Mouse (Mus musculus) neural tube, embryonic 11.5 days (tissue): ENCODE data around the gene Mmd. TPM values are rescaled to one million over a fixed set of nuclear protein-coding genes. Genes with fewer than 3 reads are reported as not detected.

ENCODE experiments used
- ATAC-seq: fragments of 200-750 bp; cut with Nextera tagmentation; 2 replicates; pipeline ENCODE4 v1.8.0; 2017; ENCODE audit warnings: moderate number of reproducible peaks, mild to moderate bottlenecking, moderate TSS enrichment, moderate library complexity; ENCODE audit not compliant: insufficient read depth, low FRiP score, low TSS enrichment
- DNase-seq: peaks from one replicate; pipeline ENCODE4 v3.0.0-alpha.2; 2015; ENCODE audit warnings: low spot score
- H3K27ac ChIP-seq: fragments of 300-500 bp; sonication (generic); 2 replicates; pipeline ENCODE4 v1.5.1; 2014; ENCODE audit warnings: low read depth, mild to moderate bottlenecking, low read length
- H3K27me3 ChIP-seq: fragments of 300-500 bp; sonication (generic); 2 replicates; pipeline ENCODE4 v1.6.1; 2014; ENCODE audit warnings: mild to moderate bottlenecking, low read length, mixed read lengths; ENCODE audit not compliant: control insufficient read depth, insufficient read depth
- H3K36me3 ChIP-seq: fragments of 300-500 bp; sonication (generic); 2 replicates; pipeline ENCODE4 v1.6.1; 2014; ENCODE audit warnings: mild to moderate bottlenecking, low read length, moderate library complexity, mixed read lengths; ENCODE audit not compliant: control insufficient read depth, insufficient read depth
- H3K4me1 ChIP-seq: fragments of 300-500 bp; sonication (generic); 2 replicates; pipeline ENCODE4 v1.6.1; 2014; ENCODE audit warnings: low read length, mixed read lengths; ENCODE audit not compliant: control insufficient read depth, insufficient read depth
- H3K4me2 ChIP-seq: fragments of 300-500 bp; sonication (generic); 2 replicates; pipeline ENCODE4 v1.6.1; 2014; ENCODE audit warnings: low read depth, mild to moderate bottlenecking, moderate library complexity
- H3K4me3 ChIP-seq: fragments of 300-500 bp; sonication (generic); 2 replicates; pipeline ENCODE4 v1.5.1; 2014; ENCODE audit warnings: low read depth, low read length
- H3K9ac ChIP-seq: fragments of 300-500 bp; sonication (generic); 2 replicates; pipeline ENCODE4 v1.6.1; 2014; ENCODE audit warnings: mild to moderate bottlenecking, low read length
- H3K9me3 ChIP-seq: fragments of 300-500 bp; sonication (generic); 2 replicates; pipeline ENCODE4 v1.6.1; 2016; ENCODE audit warnings: low read length; ENCODE audit not compliant: control insufficient read depth
- WGBS: fragments of 180-500 bp; shearing (Covaris S2); extraction: QIAGEN DNeasy Blood & Tissue Kit; methylation state at CpG from one replicate; pipeline ENCODE4 v1.1.7; 2014; 5-methylcytosine and 5-hydroxymethylcytosine counted together
- polyA plus RNA-seq: library from polyadenylated mRNA; unstranded; fragments of >200 nt; fragmentation: Nextera tagmentation; extraction: Ambion mirVana; gene quantifications from 2 replicates; pipeline ENCODE4 v1.2.1, GENCODE M21; 2014

Mmd gene
- polyA plus RNA-seq, 1 experiment from 2014 or later = 51.6 TPM

DNA sequence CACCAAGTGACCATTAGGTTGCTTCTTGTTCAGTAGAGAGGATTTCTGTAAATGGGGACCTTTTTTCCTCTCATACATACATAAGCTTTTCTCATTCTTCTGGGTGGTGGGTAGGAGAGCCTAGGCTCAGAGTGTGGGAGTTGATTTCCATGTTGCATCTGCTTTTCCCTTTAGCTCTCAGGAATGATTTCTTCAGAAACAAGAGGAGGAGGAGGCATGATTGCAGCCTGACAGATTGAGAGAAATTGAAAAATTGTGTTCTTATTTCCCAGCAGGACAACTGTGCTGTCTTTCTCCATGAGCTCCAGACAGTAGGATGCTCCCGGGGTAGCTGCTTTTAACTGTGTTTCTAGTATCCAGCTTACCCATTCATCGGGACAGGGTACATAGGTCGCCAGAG lies 5.3 kb downstream of the Mmd start:
- 86% methylated on average over 3 of the region's 3 CpGs for WGBS
- Histone ChIP-seq H3K27ac (no peak overlapping the region), H3K4me1 (no peaks in the 10 kb centered on the region; the same call in 1 of the 2 replicates), H3K4me3 (no peak overlapping the region), H3K9me3 (no peaks in the 10 kb centered on the region), H3K36me3 (no peaks in the 10 kb centered on the region), H3K4me2 (no peak overlapping the region), H3K9ac (no peak overlapping the region), H3K27me3 (no peaks in the 10 kb centered on the region)
- DNase-seq (no peak), ATAC-seq (no peak)

DNA sequence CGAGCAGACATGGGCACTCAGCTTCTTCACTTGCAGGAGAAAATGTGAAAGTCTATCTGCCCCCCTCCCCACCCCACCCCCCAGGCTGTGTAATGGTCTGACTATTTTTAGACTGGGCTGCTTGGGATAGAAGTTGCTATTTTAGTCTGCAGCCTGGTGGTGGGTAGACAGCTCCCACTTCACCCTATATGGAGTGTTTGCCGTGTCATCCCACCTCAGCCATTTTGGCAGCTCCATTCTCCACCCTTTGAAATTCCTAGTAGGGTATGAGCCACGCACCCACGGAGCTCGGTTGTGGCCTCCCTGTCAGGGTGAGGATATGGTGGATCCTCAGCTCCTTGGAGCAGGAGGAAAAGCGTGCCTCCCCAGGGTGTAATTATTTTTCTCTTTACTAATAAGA lies 6.4 kb downstream of the Mmd start:
- H3K4me1 ChIP-seq = no peaks in the 10 kb centered on the region; the same call in 1 of the 2 replicates
- H3K27me3 ChIP-seq = no peaks in the 10 kb centered on the region
- no peak overlapping the region for H3K4me3 ChIP-seq
- no peak overlapping the region for H3K9ac ChIP-seq
- DNase-seq = no peak
- H3K36me3 ChIP-seq = no peaks in the 10 kb centered on the region
- H3K27ac ChIP-seq = no peak overlapping the region
- no peaks in the 10 kb centered on the region for H3K9me3 ChIP-seq
- 83% methylated on average over 6 of the region's 6 CpGs for WGBS
- no peak overlapping the region for H3K4me2 ChIP-seq
- ATAC-seq = no peak

DNA sequence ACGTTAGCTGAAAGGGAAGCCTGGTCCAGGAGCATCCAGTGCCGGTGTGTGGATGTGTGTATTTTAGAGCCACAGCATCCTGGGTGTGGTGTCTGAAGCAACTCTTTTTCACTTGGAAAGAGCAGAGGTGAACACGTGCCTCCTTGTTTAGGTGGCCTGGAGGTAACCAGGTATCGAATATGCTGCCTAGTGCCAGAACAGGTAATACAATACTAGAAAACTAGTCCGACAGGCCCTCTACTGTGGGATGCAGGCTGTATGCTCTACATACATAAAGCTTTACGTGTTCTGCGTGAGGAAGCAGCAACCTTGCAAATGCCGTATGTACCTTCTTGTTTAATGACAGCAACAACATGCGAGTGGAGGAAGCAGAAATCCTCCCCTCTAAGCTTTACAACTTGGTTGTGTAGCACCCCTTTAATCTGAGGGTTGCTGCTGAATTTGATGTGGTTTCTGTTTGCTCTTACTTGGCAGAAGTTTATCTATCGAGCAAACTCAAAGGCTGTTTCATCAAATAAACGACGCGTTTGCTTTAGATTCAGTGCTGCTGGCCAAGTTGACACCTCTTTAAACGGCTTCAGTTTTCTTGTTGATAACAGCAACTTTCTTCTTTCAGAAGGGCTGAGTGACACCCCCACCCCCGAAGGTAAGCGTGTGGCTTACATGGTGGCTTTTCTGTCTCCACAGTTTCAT lies 7.7 kb downstream of the Mmd start:
- no peak overlapping the region for H3K4me2 ChIP-seq
- WGBS = 90% methylated on average over 16 of the region's 16 CpGs
- no peaks in the 10 kb centered on the region for H3K9me3 ChIP-seq

DNA sequence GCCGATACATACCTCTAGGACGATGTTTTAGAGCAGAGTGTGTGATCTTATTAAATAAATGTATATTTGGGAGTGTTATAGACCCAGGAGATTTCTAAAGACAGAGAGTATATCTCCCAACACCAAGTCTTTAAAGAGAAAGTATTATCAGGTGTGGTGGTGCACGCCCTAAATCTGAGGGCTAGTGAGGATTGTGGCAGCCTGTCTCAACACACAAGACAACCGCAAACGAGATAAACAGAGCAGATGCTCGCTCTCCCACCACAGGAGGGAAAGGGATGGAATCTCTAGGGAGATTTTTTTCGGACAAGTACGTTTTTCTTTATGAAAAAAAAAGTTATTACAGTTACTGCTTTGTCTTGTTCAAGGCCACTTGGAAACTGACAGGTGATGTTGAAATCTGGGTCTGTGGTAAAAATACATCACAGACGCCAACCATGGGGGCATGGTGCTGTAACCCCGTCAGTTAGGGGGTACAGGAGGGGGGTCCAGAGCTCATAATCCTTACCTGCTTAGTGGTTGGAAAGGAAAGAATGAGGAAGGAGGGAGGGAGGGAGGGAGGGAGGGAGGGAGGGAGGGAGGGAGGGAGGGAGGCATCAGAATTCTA lies 9.2 kb downstream of the Mmd start:
- H3K36me3 ChIP-seq = 0 out of 2 replicates have a peak, but pooled peaks cover 2% of the 10 kb centered on the region
- H3K4me2 ChIP-seq = no peak overlapping the region
- H3K27ac ChIP-seq = no peak overlapping the region
- no peak overlapping the region for H3K9ac ChIP-seq
- H3K4me1 ChIP-seq = no peaks in the 10 kb centered on the region
- no peak for ATAC-seq
- 84% methylated on average over 10 of the region's 10 CpGs for WGBS
- H3K9me3 ChIP-seq = no peaks in the 10 kb centered on the region
- no peaks in the 10 kb centered on the region for H3K27me3 ChIP-seq
- H3K4me3 ChIP-seq = no peak overlapping the region
- DNase-seq = no peak

More for the DNA sequence above, 7.7 kb downstream of the Mmd start:
- H3K27ac ChIP-seq = no peak overlapping the region
- H3K4me3 ChIP-seq = no peak overlapping the region
- H3K4me1 ChIP-seq = no peaks in the 10 kb centered on the region
- H3K27me3 ChIP-seq = no peaks in the 10 kb centered on the region
- no peak overlapping the region for H3K9ac ChIP-seq
- DNase-seq (no peak), ATAC-seq (no peak)
- 0 out of 2 replicates have a peak, but pooled peaks cover 2% of the 10 kb centered on the region for H3K36me3 ChIP-seq

DNA sequence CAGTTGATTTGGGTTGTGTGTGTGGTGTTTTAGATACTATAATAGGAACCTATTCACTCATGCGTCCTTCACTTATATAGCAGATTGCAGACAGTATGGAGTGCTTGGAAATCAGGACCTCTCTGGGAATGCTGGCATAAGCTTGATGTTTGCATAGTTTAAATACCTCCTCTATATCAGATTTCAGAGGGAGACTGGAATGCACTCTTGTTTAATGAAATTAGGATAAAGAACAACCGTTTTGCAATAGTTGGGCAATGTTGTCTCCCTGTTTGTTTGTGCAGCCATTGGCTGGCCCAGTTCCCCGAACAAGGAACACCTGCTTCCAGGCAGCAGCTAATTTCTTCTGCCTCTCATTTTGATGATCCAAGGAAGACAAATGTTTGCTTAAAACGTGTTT lies 9.8 kb downstream of the Mmd start:
- H3K9me3 ChIP-seq = no peaks in the 10 kb centered on the region
- H3K27me3 ChIP-seq = no peaks in the 10 kb centered on the region
- WGBS = 72% methylated on average over 4 of the region's 4 CpGs
- H3K9ac ChIP-seq = no peak overlapping the region
- no peak for DNase-seq
- H3K4me3 ChIP-seq = no peak overlapping the region
- H3K4me2 ChIP-seq = no peak overlapping the region
- no peak for ATAC-seq
- no peaks in the 10 kb centered on the region for H3K4me1 ChIP-seq
- 0 out of 2 replicates have a peak, but pooled peaks cover 2% of the 10 kb centered on the region for H3K36me3 ChIP-seq
- no peak overlapping the region for H3K27ac ChIP-seq

DNA sequence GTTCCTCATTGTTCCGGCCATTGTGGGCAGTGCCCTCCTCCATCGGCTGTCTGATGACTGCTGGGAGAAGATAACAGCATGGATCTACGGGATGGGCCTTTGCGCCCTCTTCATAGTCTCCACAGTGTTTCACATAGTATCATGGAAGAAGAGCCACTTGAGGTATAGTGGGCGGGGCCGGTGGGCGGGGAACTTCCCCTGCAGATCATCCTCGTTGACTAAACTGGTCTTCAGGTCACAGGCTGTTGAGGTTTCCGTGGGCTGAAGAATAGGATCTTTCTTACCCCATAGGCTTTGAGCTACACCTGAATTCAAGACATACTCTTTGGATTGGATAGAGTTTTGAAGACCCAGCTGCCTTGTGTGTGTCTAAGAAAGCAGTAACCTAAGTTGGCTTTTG lies 10.6 kb downstream of the Mmd start:
- DNase-seq (no peak), ATAC-seq (no peak)
- Histone ChIP-seq H3K27me3 (no peaks in the 10 kb centered on the region), H3K36me3 (0 out of 2 replicates have a peak, but pooled peaks cover 2% of the 10 kb centered on the region), H3K9ac (no peak overlapping the region), H3K4me1 (no peaks in the 10 kb centered on the region), H3K4me3 (no peak overlapping the region), H3K9me3 (no peaks in the 10 kb centered on the region), H3K27ac (no peak overlapping the region), H3K4me2 (no peak overlapping the region)
- WGBS = 87% methylated on average over 9 of the region's 9 CpGs

DNA sequence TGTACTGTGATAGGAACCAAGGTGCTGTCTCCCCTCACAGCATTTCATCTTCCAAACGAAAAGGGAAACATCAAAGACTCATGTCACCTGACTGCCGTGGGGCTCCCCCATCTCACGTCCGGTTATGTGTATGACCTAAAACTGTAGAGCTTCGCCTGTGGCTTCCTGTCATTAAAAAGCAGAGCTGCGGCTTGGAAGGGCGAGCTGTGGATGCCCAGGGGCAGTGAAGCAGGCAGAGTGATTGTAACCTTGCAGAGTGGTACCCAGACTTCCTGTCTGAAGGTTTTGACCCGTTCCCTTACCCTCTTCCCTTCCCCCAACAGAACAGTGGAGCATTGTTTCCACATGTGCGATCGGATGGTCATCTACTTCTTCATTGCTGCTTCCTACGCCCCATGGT lies 14.9 kb downstream of the Mmd start:
- DNase-seq (peak; percentile 1), ATAC-seq (no peak)
- Histone ChIP-seq H3K27me3 (no peaks in the 10 kb centered on the region), H3K27ac (no peak overlapping the region), H3K4me1 (no peaks in the 10 kb centered on the region), H3K36me3 (peaks cover 6% of the 10 kb centered on the region; the same call in 1 of the 2 replicates), H3K4me3 (no peak overlapping the region), H3K4me2 (no peak overlapping the region), H3K9me3 (no peaks in the 10 kb centered on the region), H3K9ac (no peak overlapping the region)
- 83% methylated on average over 11 of the region's 11 CpGs for WGBS

DNA sequence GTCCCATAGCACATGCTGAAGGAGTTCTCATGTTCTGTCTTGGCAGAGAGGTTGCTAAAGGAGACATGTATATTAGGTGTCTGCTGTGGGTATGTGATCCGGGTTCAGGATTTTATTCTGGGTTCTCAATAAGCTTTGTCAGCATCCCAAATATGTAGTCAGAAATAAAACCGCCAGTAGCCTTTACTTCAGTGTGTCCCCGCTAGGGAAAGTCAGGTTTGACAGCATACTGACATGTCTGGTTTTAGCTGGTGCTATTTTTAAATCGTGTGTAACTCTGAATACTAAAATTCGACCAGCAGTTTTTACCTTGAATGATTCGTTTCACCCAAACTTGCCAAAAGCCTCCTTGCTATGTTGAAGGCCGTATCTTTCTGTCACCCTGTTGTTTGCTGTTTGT lies 16.3 kb downstream of the Mmd start:
- Histone ChIP-seq H3K9ac (no peak overlapping the region), H3K4me3 (no peak overlapping the region), H3K27ac (no peak overlapping the region), H3K36me3 (peaks cover 6% of the 10 kb centered on the region; the same call in 1 of the 2 replicates), H3K27me3 (no peaks in the 10 kb centered on the region), H3K9me3 (no peaks in the 10 kb centered on the region), H3K4me2 (no peak overlapping the region), H3K4me1 (no peaks in the 10 kb centered on the region)
- DNase-seq (no peak), ATAC-seq (no peak)
- 88% methylated on average over 7 of the region's 7 CpGs for WGBS

DNA sequence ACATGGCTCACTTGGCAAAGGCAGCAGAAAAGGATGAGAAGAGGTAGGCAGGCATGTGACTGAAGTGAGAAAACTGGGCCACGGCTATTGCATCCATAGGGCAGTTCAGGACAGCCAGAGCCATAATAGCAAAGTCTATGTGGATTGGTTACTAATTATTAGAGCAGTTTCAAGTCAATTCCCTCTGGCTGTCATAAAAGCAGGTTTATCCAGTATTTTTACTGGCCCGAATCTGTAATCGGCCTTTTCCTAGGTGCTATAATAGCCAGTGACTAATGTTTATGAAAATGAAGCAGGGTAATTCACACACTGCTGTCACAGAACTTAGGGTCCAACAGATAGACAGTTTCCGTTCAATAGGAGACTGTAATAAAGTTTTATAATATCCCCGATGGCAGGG lies 19.7 kb downstream of the Mmd start:
- no peak overlapping the region for H3K4me3 ChIP-seq
- no peaks in the 10 kb centered on the region for H3K9me3 ChIP-seq
- peaks cover 4% of the 10 kb centered on the region; the same call in 1 of the 2 replicates for H3K36me3 ChIP-seq
- no peaks in the 10 kb centered on the region for H3K27me3 ChIP-seq
- DNase-seq (no peak), ATAC-seq (no peak)
- H3K27ac ChIP-seq = no peak overlapping the region
- no peak overlapping the region for H3K9ac ChIP-seq
- no peak overlapping the region for H3K4me2 ChIP-seq
- 50% methylated on average over 5 of the region's 5 CpGs for WGBS
- H3K4me1 ChIP-seq = no peaks in the 10 kb centered on the region
